Mouse (Mus musculus) midbrain, embryonic 14.5 days (tissue): ENCODE results near the gene Frmd8. TPM values are rescaled to one million over a fixed set of nuclear protein-coding genes. Genes with fewer than 3 reads are reported as not detected.

Source experiments
- ATAC-seq: fragments of 200-750 bp; cut with Nextera tagmentation; 2 replicates; pipeline ENCODE4 v1.8.0; 2017; ENCODE audit warnings: moderate number of reproducible peaks, moderate library complexity; ENCODE audit not compliant: low FRiP score, low TSS enrichment
- DNase-seq: peaks from one replicate; pipeline ENCODE4 v3.0.0-alpha.2; 2015
- H3K27ac ChIP-seq: fragments of 300-500 bp; sonication (generic); replicated peaks from 2 replicates; pipeline ENCODE4 v1.5.1; 2014; ENCODE audit warnings: mild to moderate bottlenecking, low read depth, low read length, moderate library complexity
- H3K27me3 ChIP-seq: fragments of 300-500 bp; sonication (generic); 2 replicates; pipeline ENCODE4 v1.6.1; 2014; ENCODE audit warnings: low read length, control low read depth, mixed read lengths; ENCODE audit not compliant: control insufficient read depth, insufficient read depth
- H3K36me3 ChIP-seq: fragments of 300-500 bp; sonication (generic); 2 replicates; pipeline ENCODE4 v1.6.1; 2014; ENCODE audit warnings: low read length, control low read depth; ENCODE audit not compliant: control insufficient read depth, insufficient read depth
- H3K4me1 ChIP-seq: fragments of 300-500 bp; sonication (generic); 2 replicates; pipeline ENCODE4 v1.6.1; 2014; ENCODE audit warnings: mild to moderate bottlenecking, antibody characterized with exemption, low read length, control low read depth; ENCODE audit not compliant: control insufficient read depth, insufficient read depth
- H3K4me2 ChIP-seq: fragments of 300-500 bp; sonication (generic); 2 replicates; pipeline ENCODE4 v1.6.1; 2014; ENCODE audit warnings: mild to moderate bottlenecking, low read length, moderate library complexity
- H3K4me3 ChIP-seq: fragments of 300-500 bp; sonication (generic); replicated peaks from 2 replicates; pipeline ENCODE4 v1.5.1; 2014; ENCODE audit warnings: low read depth, low read length
- H3K9ac ChIP-seq: fragments of 300-500 bp; sonication (generic); replicated peaks from 2 replicates; pipeline ENCODE4 v1.6.1; 2014; ENCODE audit warnings: mild to moderate bottlenecking, low read length, moderate library complexity
- H3K9me3 ChIP-seq: fragments of 300-500 bp; sonication (generic); 2 replicates; pipeline ENCODE4 v1.6.1; 2016; ENCODE audit warnings: low read length, control low read depth, mixed read lengths; ENCODE audit not compliant: control insufficient read depth
- WGBS: fragments of 180-500 bp; shearing (Covaris S2); extraction: QIAGEN DNeasy Blood & Tissue Kit; methylation state at CpG from one replicate; pipeline ENCODE4 v1.1.7; 2014; 5-methylcytosine and 5-hydroxymethylcytosine counted together
- polyA plus RNA-seq: library from polyadenylated mRNA; unstranded; fragments of >200 nt; fragmentation: Nextera tagmentation; extraction: Ambion mirVana; gene quantifications from 2 replicates; pipeline ENCODE4 v1.2.1, GENCODE M21; 2014

Frmd8 gene
- polyA plus RNA-seq, 1 experiment from 2014 or later, result 12.2 TPM

DNA sequence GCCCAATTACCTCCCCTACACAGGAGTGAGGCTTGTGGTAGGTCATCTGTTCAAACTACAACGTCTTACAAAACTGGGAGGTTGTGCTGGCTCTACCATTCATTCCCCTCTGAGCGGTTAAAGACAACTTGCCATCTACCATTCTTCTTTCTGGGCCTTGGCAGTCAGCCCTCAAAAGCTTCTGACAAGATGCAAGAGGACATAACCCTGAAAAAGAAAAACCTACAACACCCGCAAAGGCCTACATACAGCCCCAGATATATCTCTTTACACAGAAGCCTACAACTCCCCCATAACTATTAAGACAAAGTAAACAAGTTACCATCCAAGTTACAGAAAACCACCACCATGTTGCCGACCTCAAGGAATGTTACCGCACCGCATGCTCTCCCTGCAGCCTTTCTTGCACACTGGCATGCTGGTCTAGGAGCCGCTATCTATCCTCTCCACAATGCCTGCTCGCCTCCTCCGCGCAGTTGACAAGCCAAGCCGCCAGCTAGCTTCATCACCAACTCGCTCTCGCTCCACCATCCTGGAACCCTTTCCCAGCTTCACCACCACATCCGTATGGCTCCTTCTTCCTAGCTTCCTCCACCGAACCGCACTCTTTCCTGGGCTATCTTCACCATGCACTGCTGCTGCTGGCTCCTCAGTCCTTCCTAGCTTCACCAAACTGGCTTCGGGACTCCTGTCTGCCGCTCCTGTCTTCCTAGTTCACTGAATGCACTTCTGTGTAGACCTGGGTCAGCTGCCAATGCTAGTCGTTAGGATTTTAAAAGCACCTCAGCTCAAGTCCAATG, 74.2 kb downstream of the Frmd8 start:
- DNase-seq (peak; percentile 54), ATAC-seq (no peak)
- Histone ChIP-seq H3K4me3 (peak overlapping the region; percentile 74), H3K27ac (peak overlapping the region; percentile 100), H3K9ac (peak overlapping the region; percentile 91), H3K27me3 (no peaks in the 10 kb centered on the region), H3K9me3 (no peaks in the 10 kb centered on the region), H3K4me2 (peak overlapping the region; percentile 93), H3K4me1 (peaks cover 36% of the 10 kb centered on the region), H3K36me3 (peaks cover 31% of the 10 kb centered on the region)
- under 1% methylated on average over 19 of the region's 19 CpGs for WGBS

DNA sequence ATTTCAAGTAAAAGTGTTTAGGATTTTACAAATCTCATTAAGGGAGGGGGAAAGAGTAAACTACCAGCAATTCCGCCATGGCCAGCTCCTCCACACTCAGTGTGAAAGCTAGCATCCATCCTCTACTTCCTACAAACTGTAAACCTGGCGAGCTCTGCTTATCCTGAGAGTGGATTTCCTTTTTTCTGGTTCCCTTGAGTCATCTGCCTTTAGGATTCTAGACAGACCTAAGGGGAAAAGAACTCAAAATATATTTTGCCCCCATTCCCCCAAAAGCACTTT, 74.8 kb downstream of the Frmd8 start:
- peak; percentile 37 for DNase-seq
- Histone ChIP-seq H3K9me3 (no peaks in the 10 kb centered on the region), H3K4me3 (peak overlapping the region; percentile 74), H3K27ac (peak overlapping the region; percentile 100), H3K4me1 (peaks cover 40% of the 10 kb centered on the region), H3K36me3 (peaks cover 37% of the 10 kb centered on the region), H3K27me3 (no peaks in the 10 kb centered on the region), H3K9ac (peak overlapping the region; percentile 91), H3K4me2 (peak overlapping the region; percentile 93)
- WGBS, result 0% methylated on average over 2 of the region's 2 CpGs
- no peak for ATAC-seq

Other genes with a start within 250 kb of the Frmd8 start
- 30.0 and 30.2 TPM in 2 replicates for gene Rela, start 237.8 kb downstream of the Frmd8 start, polyA plus RNA-seq
- 8.1 and 11.5 TPM in 2 replicates for gene Sipa1, start 211.6 kb downstream of the Frmd8 start, polyA plus RNA-seq
- gene Map3k11, start 186.5 kb downstream of the Frmd8 start, polyA plus RNA-seq, result 6.8 and 12.1 TPM in 2 replicates
- gene Pcnx3, start 186.4 kb downstream of the Frmd8 start, polyA plus RNA-seq, result 33.6 and 34.4 TPM in 2 replicates
- gene Kcnk7, start 170.9 kb downstream of the Frmd8 start, polyA plus RNA-seq, result 0.21 and 0.28 TPM in 2 replicates
- 12.4 and 14.3 TPM in 2 replicates for gene Ehbp1l1, start 149.0 kb downstream of the Frmd8 start, polyA plus RNA-seq
- gene Fam89b, start 145.6 kb downstream of the Frmd8 start, polyA plus RNA-seq, result 154 and 169 TPM in 2 replicates
- 10.1 and 10.5 TPM in 2 replicates for gene Ltbp3, start 134.4 kb downstream of the Frmd8 start, polyA plus RNA-seq
- gene Scyl1, start 103.9 kb downstream of the Frmd8 start, polyA plus RNA-seq, result 73.5 and 78.2 TPM in 2 replicates
- gene Slc25a45, start 2.5 kb upstream of the Frmd8 start, polyA plus RNA-seq, result 0.73 and 1.2 TPM in 2 replicates
- 9.9 and 10.8 TPM in 2 replicates for gene Tigd3, start 18.9 kb upstream of the Frmd8 start, polyA plus RNA-seq
- 96.6 and 108 TPM in 2 replicates for gene Dpf2, start 37.7 kb upstream of the Frmd8 start, polyA plus RNA-seq
- gene Cdc42ep2, start 49.5 kb upstream of the Frmd8 start, polyA plus RNA-seq, result 12.3 and 16.2 TPM in 2 replicates
- gene Pola2, start 88.9 kb upstream of the Frmd8 start, polyA plus RNA-seq, result 17.6 and 23.4 TPM in 2 replicates
- not detected in 2 replicates for gene Slc22a20, start 110.9 kb upstream of the Frmd8 start, polyA plus RNA-seq
- 2.4 and 2.6 TPM in 2 replicates for gene Capn1, start 140.6 kb upstream of the Frmd8 start, polyA plus RNA-seq
- 28.8 and 33.6 TPM in 2 replicates for gene Syvn1, start 171.3 kb upstream of the Frmd8 start, polyA plus RNA-seq
- 72.9 and 73.0 TPM in 2 replicates for gene Mrpl49, start 182.5 kb upstream of the Frmd8 start, polyA plus RNA-seq
- 602 and 698 TPM in 2 replicates for gene Fau, start 182.6 kb upstream of the Frmd8 start, polyA plus RNA-seq
- 32.4 and 37.9 TPM in 2 replicates for gene Znhit2, start 185.9 kb upstream of the Frmd8 start, polyA plus RNA-seq
- gene Tm7sf2, start 193.1 kb upstream of the Frmd8 start, polyA plus RNA-seq, result 43.7 and 57.6 TPM in 2 replicates
- 86.1 and 86.7 TPM in 2 replicates for gene Vps51, start 202.0 kb upstream of the Frmd8 start, polyA plus RNA-seq
- not detected in 2 replicates for gene Tmem262, start 204.8 kb upstream of the Frmd8 start, polyA plus RNA-seq
- gene Gm28374, start 207.0 kb upstream of the Frmd8 start, polyA plus RNA-seq, result 0.92 and 1.6 TPM in 2 replicates
- 85.5 and 90.6 TPM in 2 replicates for gene Zfpl1, start 209.7 kb upstream of the Frmd8 start, polyA plus RNA-seq
- gene Cdca5, start 209.7 kb upstream of the Frmd8 start, polyA plus RNA-seq, result 4.7 and 8.6 TPM in 2 replicates
- gene AC131692.1, start 219.1 kb upstream of the Frmd8 start, polyA plus RNA-seq, result not detected in 2 replicates
- 0.31 and 0.49 TPM in 2 replicates for gene Naaladl1, start 230.5 kb upstream of the Frmd8 start, polyA plus RNA-seq
- 45.8 and 56.6 TPM in 2 replicates for gene Sac3d1, start 243.4 kb upstream of the Frmd8 start, polyA plus RNA-seq